Mouse (Mus musculus): Measurements from ENCODE around the gene Wnt3a.

DNA sequence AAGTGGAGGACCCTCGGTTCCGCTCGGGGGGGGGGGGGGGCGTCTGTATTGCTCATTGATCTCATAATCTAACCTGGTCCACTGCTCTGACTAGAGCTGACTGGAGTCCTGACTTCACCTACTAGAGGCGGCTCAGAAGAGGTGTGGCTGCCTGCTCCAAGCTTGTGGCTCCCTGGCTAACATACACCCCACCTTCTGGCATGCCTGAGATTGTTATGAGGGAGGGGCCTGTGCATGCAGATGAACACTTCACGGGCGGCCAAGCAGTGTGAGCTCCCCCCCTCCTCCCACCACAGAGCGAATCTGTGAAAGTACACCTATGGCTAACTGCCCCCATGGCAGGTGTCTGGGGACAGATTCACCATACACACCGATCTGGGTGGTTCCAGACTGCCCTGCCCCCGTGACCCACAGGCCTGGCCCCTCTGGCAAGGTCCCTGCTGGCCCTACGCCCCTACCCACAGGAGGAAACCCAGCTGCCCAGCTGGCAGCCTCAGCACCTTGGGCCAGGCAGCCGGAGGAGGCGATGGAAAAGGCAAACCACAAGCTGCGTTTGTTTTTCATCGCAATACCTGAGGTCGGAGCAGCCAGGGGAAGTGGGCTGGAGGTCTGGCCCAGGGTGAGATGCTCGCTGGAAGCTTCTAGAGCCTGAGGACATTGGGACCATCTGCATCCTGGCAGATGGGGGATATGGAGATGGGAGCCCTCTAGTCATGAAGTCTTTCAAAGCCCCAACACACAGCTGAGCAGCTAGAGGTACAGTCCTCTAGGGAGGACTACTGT, 22.7 kb upstream of the Wnt3a start:
- no peak for TF ChIP-seq CTCF (IDR thresholded peaks at IDR 0.05 in 2 of 3, conservative IDR thresholded peaks at IDR 0.05 in 1 of 3; ENCODE audit: control insufficient read depth in 1 of 3, insufficient read depth in 1 of 3, low read depth in 2 of 3, low read length in 3 of 3, poor library complexity in 1 of 3, severe bottlenecking in 1 of 3)
- TF ChIP-seq MXI1 (IDR thresholded peaks at IDR 0.05; ENCODE audit: low read depth, low read length): no peak
- TF ChIP-seq EP300 (IDR thresholded peaks at IDR 0.05; ENCODE audit: low read depth in 1 of 2, low read length in 2 of 2): no peak
- no peak for TF ChIP-seq CHD2 (IDR thresholded peaks at IDR 0.05; ENCODE audit: low read length)
- no peak for TF ChIP-seq POLR2A (IDR thresholded peaks at IDR 0.05; ENCODE audit: control insufficient read depth in 1 of 2, insufficient read depth in 1 of 2, low read depth in 1 of 2, low read length in 2 of 2, poor library complexity in 1 of 2)
- TF ChIP-seq MYC (IDR thresholded peaks at IDR 0.05; ENCODE audit: low read depth, low read length): no peak
- TF ChIP-seq ZKSCAN1 (IDR thresholded peaks at IDR 0.05; ENCODE audit: low read depth, low read length): no peak

Measured in MEL (cell line).